Mouse (Mus musculus) CD4-positive helper T cell, adult 2 months (primary cell): Measurements from ENCODE around the gene Ablim1.

ENCODE experiments used
- DNase-seq: peaks from one replicate; pipeline ENCODE4 v3.0.0-alpha.2; 2012; ENCODE audit warnings: low read depth, missing footprints, low spot score

Gene Ablim1

GRCm38 (mm10) chr19:57343860-57344259 is 29.1 kb upstream of the Ablim1 start:
- DNase-seq, result peak; percentile 53

DNA sequence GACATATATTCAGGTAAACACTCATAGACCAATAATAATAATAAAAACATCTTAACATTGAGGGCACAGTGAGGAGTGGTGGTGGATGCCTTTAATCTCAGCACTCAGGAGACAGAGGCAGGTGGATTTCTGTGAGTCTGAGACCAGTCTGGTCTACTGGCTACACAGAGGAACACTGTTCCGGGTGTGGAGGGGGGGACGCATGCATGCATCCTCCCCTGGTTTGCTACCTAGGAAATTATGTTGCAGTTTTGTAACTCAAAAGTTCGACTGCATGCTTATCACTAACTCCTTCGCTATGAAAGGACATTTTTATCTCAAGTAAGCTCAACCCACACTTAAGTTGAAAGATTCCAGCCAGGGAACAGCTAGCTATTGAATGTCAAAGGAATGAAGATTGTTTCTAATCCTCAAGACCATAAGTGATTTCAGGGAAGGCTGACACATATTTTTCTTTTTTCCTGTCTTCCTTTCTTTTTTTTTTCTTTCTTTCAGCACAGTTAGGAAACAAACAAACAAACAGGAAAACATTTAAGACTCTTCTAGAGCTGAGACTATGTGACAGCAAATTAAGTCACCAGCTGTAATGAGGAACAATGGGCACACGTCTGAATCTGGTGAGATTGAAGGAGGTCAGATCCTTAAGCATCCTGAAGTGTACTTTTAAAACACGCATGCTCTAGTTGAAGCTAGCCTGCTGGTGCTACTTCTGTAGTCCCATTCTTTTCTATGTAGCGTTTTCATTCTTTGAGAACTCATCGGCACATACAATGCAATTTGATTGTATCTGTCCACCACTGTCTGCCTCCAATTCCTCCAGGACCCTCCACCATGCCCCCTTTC is 26.4 kb upstream of the Ablim1 start:
- DNase-seq, result no peak

DNA sequence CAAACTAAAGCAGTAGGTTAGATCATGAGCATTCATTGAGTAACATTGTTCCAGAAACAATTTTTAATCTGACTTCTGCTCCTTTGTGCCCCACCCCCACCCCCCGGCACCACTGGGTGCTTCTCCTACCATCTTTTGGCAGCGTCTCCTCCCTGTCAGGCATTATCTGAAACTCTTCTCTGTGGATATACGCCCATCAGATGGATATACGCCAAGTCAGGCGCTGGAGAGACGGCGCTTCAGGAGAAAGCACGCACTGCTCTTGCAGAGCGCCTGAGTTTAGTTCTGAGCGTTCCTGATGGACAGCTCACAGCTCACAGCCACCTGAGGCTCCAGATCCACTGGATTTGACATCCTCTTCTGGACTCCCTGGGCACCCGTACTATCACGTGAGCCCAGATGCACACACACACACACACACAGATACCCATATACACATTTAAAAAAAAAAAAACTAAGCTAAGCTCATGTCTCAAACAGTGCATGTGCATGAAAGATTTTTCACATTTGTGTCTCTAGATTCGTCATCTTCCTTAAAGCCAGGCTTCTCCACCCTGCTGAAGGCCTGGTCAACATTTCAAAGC is 24.7 kb upstream of the Ablim1 start:
- no peak for DNase-seq

DNA sequence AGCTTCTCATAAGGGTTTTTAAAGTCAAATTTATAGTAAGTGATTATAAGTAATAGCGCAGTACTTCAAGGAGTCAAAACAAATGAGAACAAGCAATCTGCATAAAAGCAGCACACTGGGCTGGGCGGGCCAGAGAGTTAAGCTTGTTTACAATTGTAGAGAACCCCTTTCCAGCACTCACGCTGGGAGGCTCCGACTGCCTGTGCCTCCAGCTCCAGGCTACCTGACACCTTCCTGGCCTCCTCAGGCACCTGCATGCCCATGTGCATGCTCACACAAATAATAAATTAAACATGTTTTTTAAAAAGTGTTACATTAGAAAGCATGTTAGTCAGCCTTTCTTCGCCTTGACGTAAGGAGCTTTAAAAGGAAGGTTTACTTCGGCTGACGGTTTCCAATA is 20.4 kb upstream of the Ablim1 start:
- no peak for DNase-seq

DNA sequence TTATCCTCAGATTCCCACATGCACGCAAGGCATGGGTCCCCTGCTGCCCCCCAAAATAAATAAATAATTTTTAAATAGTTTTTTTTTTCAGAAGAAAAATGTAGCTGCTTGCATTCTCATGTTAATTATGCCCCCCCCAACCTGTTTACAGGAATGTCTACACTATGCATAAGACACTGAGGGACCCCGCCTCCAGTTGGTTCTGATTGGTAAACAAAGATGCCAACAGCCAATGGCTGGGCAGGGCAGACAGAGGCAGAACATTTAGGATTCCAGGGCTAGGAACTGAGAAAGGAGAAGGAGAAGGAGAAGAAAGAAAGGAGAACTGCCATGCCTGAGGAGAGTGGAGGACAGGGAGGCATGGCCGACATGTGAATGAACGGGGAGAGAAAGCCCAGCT is 18.6 kb upstream of the Ablim1 start:
- no peak for DNase-seq

GRCm38 (mm10) chr19:57331237-57331636 is 16.5 kb upstream of the Ablim1 start:
- no peak for DNase-seq

GRCm38 (mm10) chr19:57330309-57330708 is 15.6 kb upstream of the Ablim1 start:
- DNase-seq, result no peak

- DNase-seq, result peak; percentile 57
These were observed 14.1 kb upstream of the Ablim1 start for GRCm38 (mm10) chr19:57328792-57329191.

GRCm38 (mm10) chr19:57328269-57328668 is 13.6 kb upstream of the Ablim1 start:
- no peak for DNase-seq

DNA sequence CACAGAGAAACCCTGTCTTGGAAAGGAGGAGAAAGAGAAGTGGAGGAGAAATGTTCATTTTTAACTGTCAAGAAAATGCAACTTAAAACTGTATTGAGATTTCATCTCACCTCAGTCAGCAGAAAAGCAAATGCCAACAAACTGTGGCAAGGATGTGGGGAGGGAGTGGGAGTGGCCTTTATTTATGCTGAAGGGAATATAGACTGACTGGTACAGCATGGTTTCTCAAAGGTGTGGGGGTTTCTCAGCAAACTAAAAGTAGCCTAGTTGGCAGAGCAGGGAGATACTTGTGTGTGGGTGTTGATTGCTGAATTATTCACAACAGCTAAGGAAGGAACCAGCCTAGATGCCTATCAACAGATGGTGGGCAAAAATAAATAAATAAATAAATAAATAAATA is 13.0 kb upstream of the Ablim1 start:
- DNase-seq, result peak; percentile 65

DNA sequence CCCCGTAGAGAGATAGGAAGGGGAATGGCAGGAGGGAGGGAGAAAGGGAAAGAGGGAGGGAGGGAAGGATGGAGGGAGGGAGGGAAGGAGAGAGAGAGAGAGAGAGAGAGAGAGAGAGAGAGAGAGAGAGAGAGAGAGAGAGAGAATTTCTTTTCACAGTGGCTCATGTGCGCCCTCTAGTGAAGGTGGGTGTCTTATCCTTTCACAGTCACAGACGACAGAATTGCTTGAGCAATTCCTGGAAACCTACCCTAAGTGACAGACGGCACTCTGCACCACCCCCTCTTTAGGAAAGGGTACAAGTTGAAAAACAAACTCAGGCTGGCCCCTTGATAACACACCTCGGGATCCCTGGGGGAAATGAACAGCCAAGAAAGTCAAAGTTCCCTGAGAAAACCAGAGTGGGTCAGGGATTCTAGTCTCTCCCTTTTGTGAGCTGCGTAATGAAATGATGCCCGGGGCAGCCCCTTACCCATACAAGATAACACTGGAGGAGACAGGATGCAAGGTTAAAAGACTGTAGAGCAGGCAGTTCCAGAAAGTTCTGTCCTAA is 11.1 kb upstream of the Ablim1 start:
- peak; percentile 63 for DNase-seq

DNA sequence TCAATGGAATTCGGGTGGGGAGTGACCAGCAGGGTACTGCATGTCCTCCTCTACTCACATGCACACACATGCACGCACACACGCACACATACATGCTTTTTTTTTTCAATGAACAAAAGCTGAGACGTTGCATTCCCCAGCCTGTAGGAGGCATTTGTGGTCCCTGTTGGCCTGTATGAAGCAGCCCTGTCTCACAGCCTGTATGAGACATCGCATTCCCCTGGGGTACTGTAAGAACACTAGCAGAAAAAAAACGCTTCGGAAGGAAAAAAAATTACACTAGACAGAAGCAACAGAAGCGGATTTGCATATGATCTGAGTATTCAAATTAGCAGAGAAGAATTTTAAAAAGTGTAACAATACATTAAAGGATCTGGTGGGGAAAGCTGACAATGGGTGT is 8.4 kb upstream of the Ablim1 start:
- DNase-seq, result peak; percentile 46

DNA sequence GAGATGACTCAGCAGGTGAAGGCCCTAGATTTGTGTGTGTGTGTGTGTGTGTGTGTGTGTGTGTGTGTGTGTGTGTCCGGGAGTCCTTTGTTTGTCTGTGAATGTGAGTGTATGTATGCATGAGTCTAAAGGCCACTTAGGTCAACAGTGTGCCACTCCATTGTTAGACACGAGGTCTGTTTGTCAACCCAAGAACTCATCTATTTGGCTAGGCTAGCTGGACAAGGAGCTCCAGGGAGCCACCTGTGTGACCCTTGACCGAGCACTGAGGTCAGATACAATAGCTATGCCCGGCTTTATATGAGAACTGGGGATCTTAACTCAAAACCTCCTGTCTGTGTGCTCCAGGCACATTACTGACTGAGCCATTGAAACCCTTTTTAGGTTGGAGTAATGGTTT is 7.8 kb upstream of the Ablim1 start:
- DNase-seq, result no peak

DNA sequence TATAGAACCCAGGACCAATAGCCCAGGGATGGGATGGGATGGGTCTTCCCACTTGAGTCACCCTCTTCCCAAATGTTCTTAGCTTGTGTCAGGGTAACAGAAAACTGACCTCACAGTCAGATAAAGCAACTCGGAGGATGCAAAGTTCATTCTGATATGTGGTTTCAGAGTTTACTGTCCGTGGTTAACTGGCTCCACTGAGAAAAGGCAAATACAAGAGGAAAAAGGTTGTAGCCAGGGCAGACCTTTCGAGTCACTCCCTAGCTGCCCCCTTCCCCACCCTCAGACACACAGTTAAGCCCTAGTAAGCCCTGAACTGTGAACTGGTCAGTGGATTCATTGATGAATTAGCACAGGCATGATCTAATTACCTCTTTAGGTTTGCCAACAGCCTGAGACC is 7.1 kb upstream of the Ablim1 start:
- no peak for DNase-seq

DNA sequence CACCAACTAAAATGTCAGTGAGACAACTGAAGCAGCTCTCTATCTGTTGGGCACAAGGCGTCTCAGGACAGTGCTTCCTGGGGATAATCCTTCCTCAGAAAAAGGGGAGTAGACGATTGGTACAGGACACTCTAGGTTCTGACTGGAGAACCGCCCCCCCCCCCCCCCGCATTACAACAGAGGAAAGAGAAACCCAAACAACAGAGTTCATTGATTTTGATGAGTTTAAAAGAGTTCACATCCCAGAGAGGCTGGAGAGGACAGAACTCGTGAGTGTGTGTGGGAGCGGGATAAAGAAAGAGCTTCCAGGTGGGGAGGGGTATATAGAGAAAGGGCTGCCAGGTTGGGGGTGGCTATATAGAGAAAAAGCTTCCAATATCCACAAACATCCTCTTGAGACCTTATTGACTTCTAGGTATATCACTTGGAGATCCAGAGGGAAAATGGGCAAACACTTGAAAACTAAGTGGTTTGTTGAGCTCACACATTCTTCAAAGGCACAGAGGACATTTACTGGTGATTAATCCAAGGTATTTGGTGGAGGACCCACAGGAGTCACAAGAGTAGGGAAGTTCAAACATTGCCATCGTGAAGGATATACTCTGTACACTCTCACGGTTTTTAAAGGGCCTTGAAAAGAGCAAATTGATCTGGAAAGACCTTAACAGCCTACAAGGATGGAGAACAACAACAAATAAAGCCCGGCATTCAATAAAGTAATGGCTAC is 6.1 kb upstream of the Ablim1 start:
- no peak for DNase-seq

DNA sequence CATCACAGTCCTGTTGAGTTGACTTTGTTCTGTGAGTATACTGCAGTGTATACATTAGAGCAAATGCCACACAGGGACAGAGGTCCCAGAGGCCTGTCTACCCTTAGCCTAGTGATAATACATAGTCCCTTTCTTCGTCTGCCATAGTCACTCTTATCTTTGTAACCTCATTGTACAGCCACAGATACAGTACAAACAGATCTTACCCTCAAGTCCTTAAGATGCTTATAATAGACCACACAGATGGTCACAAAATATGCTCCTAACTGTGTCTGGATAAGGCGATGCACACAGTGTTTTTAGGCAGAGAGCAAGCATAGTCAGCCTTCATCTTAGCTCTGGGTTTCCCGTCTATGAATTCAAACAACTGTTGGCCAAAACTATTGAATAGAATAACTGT is 1.9 kb upstream of the Ablim1 start:
- DNase-seq, result no peak

DNA sequence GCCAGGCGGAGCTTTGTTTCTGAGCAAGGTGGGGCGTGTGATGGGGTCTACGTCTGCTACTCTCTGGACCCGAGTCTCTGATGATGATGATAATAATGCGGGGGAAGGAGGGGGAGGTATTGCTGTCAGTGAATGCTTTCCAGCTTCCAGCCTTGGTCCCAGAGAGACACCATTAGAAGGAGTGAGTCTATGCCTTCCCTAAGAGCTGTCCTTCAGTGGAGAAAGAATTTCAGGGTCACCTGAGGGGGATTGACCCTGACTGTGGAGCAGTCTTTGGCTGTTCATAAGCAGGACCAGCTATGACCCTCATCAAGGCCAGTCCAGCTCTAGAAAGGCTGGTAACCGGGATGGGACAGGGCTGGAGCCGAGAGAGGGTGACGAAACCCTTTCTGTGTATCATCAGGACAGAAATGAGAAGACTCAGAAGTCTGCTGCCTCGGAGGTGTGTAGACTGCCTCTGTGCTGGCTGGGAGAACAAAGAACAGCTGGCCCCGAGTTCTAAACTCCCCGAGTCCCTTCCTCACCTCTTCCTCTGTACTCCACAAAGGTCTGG is 370 bp upstream of the Ablim1 start:
- no peak for DNase-seq

- DNase-seq, result no peak
These were observed 801 bp downstream of the Ablim1 start for GRCm38 (mm10) chr19:57313891-57314345.

- no peak for DNase-seq
These were observed 1.5 kb downstream of the Ablim1 start for GRCm38 (mm10) chr19:57313226-57313625.

GRCm38 (mm10) chr19:57309980-57310379 is 4.7 kb downstream of the Ablim1 start:
- no peak for DNase-seq

GRCm38 (mm10) chr19:57306601-57307000 is 8.1 kb downstream of the Ablim1 start:
- DNase-seq, result no peak

DNA sequence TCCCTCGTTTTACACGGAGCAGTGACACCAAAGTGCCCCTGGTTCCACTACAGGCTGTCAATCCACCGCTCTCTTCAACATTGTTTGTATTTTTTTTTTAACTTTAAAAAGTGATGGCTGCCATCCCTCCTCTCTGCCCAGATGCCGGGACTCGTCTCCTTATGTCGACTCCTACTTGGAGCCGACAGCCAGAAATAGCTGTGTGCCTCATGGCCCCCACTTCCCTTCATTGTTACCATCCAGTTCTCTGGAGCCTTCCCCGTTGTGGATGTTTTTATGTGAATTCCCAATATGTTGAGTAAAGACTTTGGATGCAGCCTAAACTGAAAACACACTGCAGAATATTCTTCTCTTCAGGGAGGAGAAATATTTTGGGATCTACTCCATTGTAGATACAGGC is 8.7 kb downstream of the Ablim1 start:
- DNase-seq, result no peak
